Mouse (Mus musculus) testis, postnatal 14 days (tissue): ENCODE measurements around the gene Leng1.
A peak's percentile ranks its signal among the peaks of the same experiment; 100 is the strongest.
"Not testable (repeated sequence)": the region's sequence is repeated elsewhere in the genome, so short reads cannot be mapped to it uniquely, and the experiment has no call there.

ENCODE experiments used
- DNase-seq: peaks from one replicate; pipeline ENCODE4 v3.0.0; 2021; ENCODE audit warnings: low spot score

The Leng1 gene

DNA sequence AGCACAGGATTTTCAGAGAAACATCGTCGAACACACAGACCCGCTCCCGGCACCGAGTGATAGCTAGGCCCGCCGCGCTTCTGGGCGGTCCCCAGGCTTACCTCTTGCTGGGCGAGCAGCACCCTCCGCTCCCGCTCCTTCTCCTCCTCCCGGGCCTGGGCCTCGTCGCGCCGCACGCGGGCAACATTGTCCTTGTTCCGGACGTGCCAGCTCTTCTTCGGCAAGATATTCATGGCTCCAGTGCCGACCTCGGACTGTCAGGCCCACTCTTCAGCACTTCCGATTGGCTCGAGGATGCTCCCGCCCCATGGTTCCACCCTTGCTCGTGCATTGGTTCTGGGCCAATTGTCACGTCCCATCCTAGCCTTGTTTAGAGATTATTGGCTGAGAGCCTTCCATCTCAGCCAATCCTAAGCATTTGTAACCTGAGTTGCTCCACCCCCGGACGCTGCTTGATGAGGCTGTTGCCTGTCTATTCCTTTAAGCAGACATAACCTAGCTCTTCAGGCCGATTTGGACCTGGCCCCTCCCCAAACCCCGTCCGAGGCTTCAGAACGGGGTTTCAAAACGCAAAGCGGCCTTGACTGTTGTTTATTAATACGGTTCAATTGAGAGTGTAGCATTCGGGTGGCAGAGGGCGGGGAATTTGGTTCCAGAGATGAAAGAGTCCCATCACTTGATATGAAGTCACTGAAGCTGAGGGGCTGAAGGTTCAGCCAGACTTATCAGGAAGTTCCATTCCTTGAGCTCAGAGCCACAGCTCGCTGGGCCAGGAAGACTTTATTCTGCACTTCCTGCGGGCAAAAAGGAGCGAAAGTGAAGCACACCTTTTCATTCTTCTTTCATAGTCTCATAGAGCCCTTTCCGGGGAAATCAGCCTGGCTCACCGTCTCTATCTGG is at the start of gene Leng1:
Leng1 (minus strand) TSS at position 626 of the 900 bp plus-strand sequence.
- peak; percentile 96 for DNase-seq

DNA sequence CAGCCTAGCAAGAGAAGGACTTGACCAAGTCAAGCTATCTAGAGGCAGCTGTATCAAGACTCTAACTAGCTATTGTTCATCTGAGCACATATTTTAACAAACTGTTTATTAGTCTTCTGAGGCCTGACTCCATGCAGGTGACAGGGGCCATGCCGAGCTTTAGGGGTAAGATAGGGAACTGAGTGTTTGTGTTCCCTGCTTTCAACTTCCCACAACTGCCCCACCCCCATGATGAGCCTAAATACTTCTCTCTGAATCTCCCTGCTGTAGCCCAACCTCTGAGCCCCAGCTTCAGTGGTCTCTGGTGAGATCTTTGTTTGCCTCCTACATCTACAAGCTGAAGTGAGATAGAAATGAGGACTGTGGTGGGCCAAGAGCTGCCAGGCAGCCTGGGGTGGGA is 49.6 kb upstream of the Leng1 start:
- DNase-seq, result no peak

DNA sequence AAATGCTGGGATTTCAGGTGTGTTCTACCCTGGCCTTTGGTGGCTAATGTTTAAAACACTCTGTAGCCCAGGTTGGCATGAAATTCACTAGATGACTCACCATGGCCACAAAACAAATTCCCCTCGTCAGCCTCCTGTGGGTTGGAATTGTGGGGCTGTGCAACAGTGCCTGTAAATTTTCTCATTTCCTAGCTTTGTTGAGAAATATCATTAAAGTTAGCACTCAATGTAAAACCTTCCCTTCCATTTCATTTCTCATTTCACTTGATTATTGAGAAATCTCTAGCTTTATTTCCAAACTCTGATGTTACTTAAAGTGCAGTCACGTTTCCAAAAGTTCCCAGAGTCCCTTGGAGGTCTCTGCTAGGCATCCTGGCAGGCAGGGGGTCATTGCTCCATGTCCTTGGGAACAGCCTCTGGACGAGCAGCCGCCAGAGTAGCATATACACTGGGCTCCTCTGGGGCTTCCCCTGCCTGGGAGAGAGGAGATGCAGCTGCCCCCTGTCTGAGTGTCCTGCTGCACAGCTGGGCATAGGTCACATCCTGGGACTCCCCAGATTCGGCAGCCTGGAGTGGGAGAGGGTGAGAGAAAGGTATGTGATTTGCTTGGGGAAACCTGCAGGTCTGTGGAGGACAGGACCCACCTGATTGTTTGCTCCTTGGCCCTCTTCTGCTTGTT is 46.8 kb upstream of the Leng1 start:
- no peak for DNase-seq

DNA sequence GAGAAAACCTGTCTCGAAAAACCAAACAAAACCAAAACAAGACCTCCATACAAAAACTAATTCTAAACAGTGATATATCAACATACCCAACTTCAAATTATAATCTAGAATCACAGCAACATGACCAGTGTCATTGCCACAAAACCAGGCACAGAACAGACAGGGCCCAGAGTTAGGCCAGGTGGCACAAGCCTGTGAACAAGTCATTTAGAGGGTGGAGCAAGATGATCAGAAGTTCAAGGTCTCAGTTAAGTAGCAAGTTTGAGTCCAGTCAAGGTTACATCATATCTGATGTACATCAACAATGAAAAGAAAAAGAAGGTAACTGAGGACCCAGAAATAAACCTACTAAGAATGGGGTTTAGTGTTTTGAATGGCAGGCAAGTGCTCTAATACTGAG is 43.4 kb upstream of the Leng1 start:
- DNase-seq, result no peak

DNA sequence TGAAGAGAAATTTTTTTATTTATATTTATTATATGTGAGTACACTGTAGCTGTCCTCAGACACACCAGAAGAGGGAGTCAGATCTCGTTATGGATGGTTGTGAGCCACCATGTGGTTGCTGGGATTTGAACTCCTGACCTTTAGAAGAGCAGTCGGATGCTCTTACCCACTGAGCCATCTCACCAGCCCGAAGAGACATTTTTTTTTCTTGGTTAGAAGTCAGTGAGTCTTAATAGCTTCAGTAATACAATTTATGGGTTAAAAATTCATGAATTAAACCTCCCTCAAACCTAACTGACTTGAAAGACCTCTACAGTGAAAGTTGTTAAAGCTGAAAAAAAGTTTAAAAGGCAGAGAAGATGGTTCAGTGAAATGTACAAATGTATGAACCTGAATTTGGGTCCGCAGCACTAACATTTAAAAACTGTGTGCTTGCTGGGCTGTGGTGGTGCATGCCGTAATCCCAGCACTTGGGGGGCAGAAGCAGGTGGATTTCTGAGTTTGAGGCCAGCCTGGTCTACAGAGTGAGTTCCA is 42.9 kb upstream of the Leng1 start:
- not testable (repeated sequence) for DNase-seq

DNA sequence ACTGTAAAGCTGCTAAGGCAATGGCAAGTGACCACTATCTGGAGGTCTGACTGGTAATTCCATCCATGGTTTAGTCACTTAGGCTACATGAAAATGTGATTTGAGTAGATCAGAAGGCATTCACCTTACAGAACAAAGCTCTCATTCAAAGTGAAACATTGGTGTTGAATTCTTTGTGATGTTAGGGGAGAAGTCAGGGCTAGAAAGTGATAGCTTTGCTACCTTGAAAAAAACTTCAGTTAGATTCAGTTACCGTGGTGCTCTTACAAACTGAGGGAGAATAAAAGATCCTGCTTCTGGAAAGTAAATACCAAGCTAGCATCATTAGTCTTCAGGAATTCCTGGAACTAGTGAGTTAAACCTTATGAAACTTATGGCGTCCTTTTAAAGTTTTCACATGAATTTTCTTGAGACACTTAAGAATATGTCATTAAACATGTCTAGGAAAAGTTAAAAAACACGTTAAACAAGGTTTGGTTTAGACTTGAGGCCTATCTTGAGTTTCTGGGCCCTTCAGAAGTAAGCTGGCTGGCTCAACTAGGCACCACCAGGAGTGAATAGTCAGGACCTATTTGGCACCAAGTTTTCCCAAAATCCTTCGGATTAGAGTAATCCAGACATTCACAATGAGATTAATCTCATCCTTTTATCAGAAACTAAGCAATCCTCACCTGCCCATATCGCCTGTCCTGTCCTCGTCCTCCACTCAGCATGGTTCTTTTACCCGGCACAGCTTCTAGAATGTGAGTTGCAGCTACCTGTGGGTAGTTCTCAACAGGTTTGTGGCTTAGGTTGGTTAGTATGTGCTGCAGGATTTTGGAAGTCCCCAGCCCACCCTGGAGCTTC is 42.2 kb upstream of the Leng1 start:
- no peak for DNase-seq

DNA sequence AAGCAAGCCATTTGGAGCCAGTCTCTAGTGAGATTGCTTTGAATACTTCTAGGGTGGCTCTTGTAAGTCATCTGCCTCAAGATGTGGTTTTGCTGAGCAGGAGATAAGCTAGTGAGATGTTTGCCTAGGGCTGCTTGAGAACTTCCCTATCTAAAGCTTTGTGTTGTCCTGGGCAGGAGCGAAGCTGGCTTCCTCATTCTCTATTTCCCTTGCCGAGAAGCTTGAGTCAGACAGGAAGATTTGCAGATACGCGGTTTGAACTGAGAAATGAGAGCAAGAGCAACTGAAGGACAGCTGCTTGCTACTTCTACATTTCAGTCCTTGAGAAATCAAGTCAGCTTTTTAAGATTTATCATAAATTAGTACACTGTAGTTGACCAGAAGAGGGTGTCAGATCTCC is 41.4 kb upstream of the Leng1 start:
- DNase-seq, result no peak

DNA sequence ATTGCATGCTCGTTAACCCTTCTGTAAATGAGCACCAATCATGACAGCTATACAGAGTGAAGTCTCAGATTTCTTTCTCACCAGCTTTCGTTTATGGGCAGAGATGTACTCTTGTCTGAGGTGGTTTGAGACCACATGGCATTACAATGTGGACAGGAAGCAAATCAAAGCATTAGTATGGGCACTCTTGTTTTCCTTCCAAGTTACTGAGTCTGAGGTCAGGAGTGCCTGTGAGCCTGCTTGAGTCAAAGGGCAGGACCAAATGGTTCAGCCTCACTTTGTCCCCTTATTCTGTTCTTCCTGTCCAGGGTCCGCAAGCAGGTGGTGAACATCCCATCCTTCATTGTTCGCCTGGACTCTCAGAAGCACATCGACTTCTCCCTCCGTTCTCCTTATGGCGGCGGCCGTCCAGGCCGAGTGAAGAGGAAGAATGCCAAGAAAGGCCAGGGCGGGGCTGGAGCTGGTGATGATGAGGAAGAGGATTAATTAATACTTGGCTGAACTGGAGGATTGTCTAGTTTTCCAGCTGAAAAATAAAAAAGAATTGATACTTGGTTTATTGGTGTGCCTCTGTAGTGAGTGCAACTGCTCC is 40.8 kb upstream of the Leng1 start:
- no peak for DNase-seq

DNA sequence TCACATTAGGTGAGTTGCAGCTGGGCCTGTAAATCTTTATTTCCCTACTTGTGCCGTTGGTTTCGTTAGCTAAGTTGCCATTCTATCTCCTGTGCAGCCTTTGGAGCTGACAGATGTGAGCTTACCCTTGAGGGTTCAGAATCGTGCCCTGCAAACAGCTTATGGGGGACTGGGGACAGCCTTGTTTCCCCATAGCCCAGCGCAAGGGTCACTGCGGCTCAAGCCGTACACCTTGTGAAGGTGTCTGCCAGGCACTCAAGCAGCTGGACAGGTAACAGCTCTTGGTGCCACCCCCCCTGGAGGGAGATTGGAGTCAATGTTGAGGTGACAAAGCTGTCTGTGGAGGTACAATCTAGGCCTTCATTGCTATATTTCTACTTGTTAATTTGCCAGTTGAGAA is 40.3 kb upstream of the Leng1 start:
- DNase-seq, result no peak

DNA sequence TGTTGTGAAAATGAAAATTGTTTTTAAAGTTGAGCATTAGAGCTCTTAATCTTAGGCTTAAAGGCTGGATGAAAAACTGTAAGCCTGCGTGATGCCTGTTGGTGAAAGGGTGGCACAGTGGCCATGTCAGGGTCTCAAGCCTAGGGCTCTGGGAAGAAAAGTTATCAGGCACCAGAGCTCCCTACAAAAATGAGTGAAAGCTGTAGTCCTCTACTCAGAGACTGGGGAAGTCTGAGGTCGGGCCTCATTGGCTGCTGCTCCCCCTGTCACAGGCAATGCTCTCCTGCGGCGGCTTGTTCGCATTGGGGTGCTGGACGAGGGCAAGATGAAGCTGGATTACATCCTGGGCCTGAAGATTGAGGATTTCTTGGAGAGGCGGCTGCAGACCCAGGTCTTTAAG is 39.8 kb upstream of the Leng1 start:
- DNase-seq, result not testable (repeated sequence)

DNA sequence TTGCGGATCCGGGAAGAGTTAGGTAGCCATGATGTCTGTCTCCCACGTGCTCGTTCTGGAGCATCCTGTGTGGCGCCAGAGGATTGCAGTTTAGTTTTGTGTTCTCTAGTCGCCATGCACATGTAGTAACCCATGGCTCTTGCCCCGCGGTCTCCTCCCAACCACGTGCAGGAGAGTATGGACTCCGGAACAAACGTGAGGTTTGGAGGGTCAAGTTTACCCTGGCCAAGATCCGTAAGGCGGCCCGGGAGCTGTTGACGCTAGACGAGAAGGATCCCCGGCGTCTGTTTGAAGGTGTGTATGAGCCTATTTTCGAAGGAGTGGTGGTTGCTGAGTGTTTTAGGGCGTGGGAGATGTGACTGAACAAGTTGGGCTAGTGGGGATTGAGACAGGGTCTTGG is 38.8 kb upstream of the Leng1 start:
- DNase-seq, result no peak

DNA sequence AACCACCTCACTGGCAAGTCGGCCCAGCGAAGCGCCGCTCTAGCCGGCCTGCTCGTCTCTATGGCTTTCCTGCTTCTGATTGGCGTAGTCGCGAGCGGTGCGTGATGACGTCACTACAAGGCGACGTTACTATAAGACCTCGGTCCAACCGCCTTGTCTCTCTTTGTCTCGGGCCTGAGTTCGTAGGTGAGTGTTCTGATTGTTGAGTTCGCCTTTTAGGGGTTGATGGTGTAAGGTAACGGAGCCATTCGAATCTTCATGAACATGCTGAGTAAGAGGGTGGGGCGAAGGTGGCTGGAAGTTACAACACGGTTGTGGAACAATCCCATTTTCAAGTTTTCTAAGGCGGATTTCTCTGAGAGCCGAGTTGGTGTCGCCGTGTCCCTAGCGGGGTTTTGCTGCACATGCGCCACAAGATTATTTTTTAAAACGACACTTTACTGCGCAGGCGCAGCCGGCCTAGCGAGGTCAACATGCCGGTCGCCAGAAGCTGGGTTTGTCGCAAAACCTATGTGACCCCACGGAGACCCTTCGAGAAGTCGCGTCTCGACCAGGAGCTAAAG is 38.3 kb upstream of the Leng1 start, which contains the start of gene Rps9:
Rps9 (plus strand) TSS at position 115 of the 563 bp plus-strand sequence.
- DNase-seq, result peak; percentile 96

DNA sequence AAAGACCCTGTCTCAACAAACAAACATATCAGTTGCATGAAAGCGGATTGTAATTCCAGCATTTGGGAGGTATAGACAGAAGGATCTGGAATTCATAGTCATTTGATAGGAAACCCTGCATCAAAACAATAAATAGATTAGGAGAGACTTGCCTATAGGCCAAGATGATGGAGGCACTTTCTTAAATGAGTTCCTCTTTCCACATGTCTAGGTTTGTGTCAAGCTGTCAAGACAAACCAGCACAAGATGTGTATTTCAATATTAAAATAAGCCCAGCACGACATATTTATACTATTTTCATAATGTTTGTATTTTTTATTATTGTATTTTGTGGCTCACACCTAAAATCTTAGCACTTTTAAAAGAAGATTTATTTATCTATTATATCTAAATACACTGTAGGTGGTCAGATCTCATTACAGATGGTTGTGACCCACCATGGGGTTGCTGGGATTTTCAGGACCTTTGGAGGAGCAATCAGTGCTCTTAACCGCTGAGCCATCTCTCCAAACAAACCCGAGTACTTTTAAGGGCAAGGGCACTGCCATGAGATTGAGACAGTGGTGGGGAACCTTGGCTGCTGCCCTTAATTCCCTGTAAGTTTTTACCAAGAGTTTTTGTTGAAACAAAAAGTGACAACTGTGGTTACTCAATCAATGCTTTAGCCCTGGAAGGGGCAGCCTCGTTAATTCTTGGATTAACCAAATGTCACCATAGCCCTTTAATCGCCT is 37.7 kb upstream of the Leng1 start:
- DNase-seq, result no peak

DNA sequence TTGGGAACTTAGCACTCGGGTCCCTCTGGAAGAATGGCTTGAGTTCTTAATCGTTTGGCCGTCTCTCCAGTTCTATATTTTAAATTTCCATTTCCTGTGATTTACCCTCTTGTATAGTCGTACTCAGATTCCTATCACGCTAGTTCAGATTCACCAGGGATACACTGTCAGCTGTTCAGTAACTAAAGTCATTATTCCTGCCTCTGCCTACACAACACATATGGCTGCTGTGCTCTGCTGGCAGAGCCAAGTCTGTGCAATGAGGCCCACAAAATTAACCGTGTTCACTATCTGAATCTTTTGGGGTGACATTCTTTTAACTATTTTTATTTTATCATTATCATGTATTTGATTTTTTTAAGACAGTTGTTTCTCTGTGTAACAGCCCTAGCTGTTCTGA is 32.8 kb upstream of the Leng1 start:
- DNase-seq, result no peak

DNA sequence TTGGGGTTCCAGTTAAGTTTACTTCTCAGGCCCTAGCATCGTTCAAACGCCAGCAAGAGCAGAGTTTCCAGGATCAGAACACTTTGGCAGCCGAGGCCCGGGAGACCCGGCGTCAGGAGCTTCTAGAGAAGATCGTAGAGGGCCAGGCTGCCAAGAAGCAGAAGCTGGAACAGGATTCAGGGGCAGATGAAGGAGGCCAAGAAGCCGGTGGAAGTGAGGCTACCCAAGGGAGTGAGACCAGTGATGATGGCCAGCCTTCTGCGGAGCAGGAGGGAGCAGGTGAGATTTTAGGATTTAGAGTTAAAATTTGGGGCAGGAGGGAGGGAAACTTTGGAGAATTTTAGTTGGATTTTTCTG is 29.3 kb upstream of the Leng1 start:
- DNase-seq, result not testable (repeated sequence)

DNA sequence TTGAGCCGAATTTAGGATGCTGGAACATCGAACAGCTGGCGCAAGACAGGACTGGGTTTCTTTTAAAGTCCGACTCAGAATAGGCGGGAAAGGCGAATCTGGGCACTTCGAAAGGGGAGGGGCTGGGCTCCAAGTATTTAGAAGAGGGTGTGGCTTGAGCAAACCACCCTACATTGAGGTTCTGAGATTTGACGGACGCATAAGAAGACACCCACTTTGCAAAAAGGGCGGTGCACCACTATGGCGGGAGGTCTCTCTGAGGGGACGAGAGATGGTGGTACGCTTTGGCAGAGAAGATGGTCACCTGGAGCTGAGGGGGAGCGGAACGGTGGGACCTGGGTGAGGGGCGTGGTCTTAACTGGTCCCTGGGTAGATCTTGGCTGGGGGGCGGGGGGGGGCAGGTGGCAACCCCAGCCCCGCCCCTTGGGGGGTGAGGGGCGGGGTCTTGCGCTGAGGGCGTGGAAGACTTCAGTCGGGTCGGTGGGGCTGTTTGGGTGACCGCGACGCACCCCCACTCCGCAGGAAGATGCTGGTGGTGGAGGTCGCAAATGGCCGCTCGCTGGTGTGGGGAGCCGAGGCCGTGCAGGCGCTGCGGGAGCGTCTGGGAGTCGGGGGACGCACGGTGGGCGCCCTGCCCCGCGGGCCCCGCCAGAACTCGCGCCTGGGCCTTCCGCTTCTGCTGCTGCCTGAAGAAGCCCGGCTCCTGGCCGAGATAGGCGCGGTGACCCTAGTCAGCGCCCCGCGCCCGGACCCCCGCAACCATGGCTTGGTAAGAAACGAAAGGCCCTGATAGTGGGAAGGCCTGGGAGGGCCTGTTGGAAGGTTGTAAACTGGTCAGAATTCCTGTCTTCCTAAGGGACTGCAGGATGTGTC is 28.7 kb upstream of the Leng1 start:
- DNase-seq, result peak; percentile 83

DNA sequence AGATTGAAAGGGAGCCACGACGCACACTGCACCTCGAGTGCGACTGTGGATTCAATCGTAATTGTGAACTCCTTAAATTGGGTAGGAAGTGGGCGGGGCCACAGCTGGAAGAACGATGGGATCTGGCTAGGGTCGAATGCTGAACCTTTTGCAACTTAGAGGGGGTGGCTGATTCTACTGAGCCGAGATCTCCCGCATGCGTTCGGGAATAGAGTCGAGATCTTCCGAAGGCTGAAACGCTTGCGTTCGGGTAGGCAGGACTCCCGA is 28.1 kb upstream of the Leng1 start:
- no peak for DNase-seq

DNA sequence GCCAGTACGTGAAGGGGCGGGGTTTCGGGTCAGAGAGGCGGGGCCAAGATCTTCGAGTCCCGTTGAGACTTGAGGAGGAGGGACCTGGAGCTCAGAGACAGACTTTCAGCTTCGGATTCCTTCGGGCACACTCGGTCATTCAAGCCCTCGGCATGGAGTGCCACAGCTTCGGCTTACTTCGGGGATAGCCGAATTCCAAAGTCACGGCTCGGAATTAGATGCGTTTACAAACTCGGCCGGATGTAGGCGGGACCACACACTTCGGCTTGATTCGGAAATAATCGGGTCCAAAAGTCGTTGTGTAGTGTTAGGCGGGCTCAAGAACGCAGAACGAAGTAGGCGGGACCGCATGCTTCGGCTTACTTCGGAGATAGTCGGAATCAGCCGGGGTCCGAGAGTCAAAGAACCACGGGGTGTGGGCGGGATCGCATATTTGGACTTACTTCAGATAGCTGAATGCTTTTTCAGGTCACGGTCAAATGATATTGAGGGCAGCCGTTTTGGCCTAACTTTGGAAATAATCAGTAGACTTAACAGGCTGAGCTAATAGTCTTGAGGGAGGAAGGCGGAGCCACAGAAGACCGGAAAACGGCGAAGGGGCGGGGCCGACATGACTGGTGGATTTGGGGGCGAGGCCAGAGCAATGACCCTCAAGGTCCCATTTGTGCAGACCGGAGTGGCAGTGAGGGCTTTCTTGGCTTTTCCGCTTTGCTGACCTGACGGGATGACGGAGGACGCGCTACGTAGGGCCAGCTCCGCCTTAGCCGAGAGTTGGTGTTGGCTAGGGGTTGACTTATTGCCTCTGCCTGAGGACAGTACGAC is 27.6 kb upstream of the Leng1 start, which contains the start of gene Mboat7:
Mboat7 (minus strand) TSS at position 537 of the 822 bp plus-strand sequence.
- peak; percentile 93 for DNase-seq

DNA sequence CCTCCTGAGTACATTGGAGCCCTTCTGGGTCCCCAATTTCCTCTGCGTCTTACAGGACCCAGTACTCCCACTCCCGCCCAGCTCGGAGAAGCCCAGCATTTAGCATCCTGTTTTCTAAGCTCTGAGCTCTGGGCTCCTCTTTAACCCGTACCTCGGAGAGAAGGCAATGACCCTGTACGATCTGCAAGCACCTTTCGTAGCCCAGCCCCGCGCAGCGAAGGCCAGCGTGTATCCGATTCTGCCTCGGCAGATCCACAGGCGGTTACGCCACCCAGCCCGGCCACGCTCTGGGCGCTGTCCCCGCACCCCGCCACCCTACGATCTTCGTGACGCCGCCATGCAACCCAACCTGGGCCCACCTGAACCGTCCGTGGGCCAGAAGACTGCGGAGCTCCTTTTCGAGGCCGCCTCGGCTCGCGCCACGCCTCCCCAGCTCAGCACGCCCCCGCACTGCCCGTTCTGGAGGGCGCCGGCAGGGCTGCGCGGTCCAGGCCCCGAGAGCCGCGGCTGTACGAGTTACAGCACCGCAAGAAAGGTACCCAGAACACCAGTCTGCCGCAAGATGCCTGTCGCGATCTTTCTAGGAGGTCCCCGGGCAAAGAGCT is 26.8 kb upstream of the Leng1 start, which contains the start of gene Tsen34:
Tsen34 (plus strand) TSS at position 482 of the 605 bp plus-strand sequence.
- DNase-seq, result no peak
